Mouse (Mus musculus): ENCODE results near the gene Cldn14. TPM values are rescaled to one million over a fixed set of nuclear protein-coding genes. Genes with fewer than 3 reads are reported as not detected.

Cldn14 gene
- not detected for polyA plus RNA-seq (2017; shearing (Covaris generic))

DNA sequence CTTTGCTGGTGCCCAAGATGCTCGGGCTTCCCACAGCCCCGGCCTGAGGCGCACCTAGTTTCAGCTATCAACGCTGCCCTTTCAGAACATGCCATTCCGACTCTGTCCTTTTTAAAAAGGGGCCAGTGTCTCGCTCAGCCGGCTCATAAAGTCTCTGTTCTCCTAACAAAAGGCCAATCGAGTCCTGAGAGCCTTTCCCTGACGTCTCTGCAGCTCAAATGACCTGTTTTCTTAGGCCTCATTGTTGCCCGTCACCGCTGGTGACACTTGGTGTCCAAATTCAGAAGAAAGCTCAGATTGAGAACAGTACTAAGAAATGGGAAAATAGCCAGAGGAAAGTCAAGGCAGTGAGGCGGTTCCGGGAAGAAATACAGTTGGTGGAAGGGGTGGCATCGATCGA lies at the start of gene Cldn14:
TSS of gene Cldn14 (minus strand) at position 101 of the 400 bp plus-strand sequence.

DNA sequence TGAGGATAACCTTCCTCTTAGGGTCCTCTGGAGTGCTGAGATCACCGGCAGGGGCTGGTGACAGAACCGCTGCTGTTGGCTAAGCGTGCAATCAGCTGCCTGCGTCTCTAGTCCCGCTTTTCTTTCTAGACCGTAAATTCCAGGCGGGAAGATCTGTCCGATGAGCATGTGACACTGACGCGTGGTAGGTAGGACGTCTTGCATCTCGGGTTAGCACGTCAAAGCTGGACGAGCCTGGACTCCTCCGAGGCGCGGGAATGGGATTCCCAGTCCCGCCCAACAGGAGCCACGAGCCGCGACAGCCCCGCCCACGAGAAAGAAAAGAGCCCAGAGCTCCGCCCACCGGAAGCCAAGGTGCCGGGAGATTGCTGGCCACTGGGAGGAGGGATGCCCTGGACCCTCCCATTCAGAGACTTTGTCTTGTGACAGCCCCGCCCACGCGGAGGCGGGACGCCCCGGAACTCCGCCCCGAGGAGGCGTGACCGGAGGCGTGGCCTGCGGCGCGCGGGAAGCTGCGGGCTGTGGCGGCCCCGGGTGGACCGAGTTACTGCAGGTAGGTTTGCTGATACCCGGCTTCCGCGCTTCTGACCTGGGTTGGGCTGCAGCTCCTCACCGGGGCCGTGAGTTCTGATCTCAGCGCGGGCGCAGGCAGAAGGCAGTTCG lies 125.1 kb downstream of the Cldn14 start, which contains the start of gene Chaf1b:
TSS of gene Chaf1b (plus strand) at position 479 of the 663 bp plus-strand sequence.

Other genes with a start within 250 kb of the Cldn14 start
- 56.1 TPM for gene Morc3, start 176.7 kb downstream of the Cldn14 start, polyA plus RNA-seq (2017; shearing (Covaris generic))
- 10.3 TPM for gene Chaf1b, start 124.9 kb downstream of the Cldn14 start, polyA plus RNA-seq (2017; shearing (Covaris generic))
- gene Sim2, start 76.1 kb upstream of the Cldn14 start, polyA plus RNA-seq (2017; shearing (Covaris generic)): not detected